Mouse (Mus musculus) forebrain, embryonic 11.5 days (tissue): ENCODE data around the gene Wdr63. TPM values are rescaled to one million over a fixed set of nuclear protein-coding genes. Genes with fewer than 3 reads are reported as not detected.

Source experiments
- ATAC-seq: fragments of 200-750 bp; cut with Nextera tagmentation; replicated peaks from 2 replicates; pipeline ENCODE4 v1.8.0; 2017; ENCODE audit warnings: moderate TSS enrichment; ENCODE audit not compliant: low FRiP score
- DNase-seq: peaks from one replicate; pipeline ENCODE4 v3.0.0-alpha.2; 2017; ENCODE audit warnings: low spot score
- H3K27ac ChIP-seq: fragments of 300-500 bp; sonication (generic); 2 replicates; pipeline ENCODE4 v1.5.1; 2014; ENCODE audit warnings: low read depth, low read length
- H3K27me3 ChIP-seq: fragments of 300-500 bp; sonication (generic); 2 replicates; pipeline ENCODE4 v1.6.1; 2014; ENCODE audit warnings: mild to moderate bottlenecking, low read length, mixed read lengths; ENCODE audit not compliant: control insufficient read depth, insufficient read depth
- H3K36me3 ChIP-seq: fragments of 300-500 bp; sonication (generic); 2 replicates; pipeline ENCODE4 v1.6.1; 2014; ENCODE audit warnings: mild to moderate bottlenecking, low read length, moderate library complexity, mixed read lengths; ENCODE audit not compliant: control insufficient read depth, insufficient read depth
- H3K4me1 ChIP-seq: fragments of 300-500 bp; sonication (generic); replicated peaks from 2 replicates; pipeline ENCODE4 v1.6.1; 2014; ENCODE audit warnings: low read length, mixed read lengths; ENCODE audit not compliant: control insufficient read depth, insufficient read depth
- H3K4me2 ChIP-seq: fragments of 300-500 bp; sonication (generic); 2 replicates; pipeline ENCODE4 v1.6.1; 2014; ENCODE audit warnings: low read depth, mild to moderate bottlenecking, low read length, moderate library complexity, mixed read lengths; ENCODE audit not compliant: severe bottlenecking
- H3K4me3 ChIP-seq: fragments of 300-500 bp; sonication (generic); 2 replicates; pipeline ENCODE4 v1.5.1; 2014; ENCODE audit warnings: low read depth, low read length
- H3K9ac ChIP-seq: fragments of 300-500 bp; sonication (generic); 2 replicates; pipeline ENCODE4 v1.6.1; 2014; ENCODE audit warnings: low read length
- H3K9me3 ChIP-seq: fragments of 300-500 bp; sonication (generic); 2 replicates; pipeline ENCODE4 v1.6.1; 2016; ENCODE audit warnings: low read length, mixed read lengths; ENCODE audit not compliant: control insufficient read depth
- WGBS: fragments of 180-500 bp; shearing (Covaris S2); extraction: QIAGEN DNeasy Blood & Tissue Kit; methylation state at CpG from one replicate; pipeline ENCODE4 v1.1.7; 2014; 5-methylcytosine and 5-hydroxymethylcytosine counted together
- polyA plus RNA-seq: library from polyadenylated mRNA; unstranded; fragments of >200 nt; fragmentation: Nextera tagmentation; extraction: Ambion mirVana; gene quantifications from 2 replicates; pipeline ENCODE4 v1.2.1, GENCODE M21; 2014

The Wdr63 gene
- polyA plus RNA-seq, 1 experiment from 2014 or later = 0.09 TPM

DNA sequence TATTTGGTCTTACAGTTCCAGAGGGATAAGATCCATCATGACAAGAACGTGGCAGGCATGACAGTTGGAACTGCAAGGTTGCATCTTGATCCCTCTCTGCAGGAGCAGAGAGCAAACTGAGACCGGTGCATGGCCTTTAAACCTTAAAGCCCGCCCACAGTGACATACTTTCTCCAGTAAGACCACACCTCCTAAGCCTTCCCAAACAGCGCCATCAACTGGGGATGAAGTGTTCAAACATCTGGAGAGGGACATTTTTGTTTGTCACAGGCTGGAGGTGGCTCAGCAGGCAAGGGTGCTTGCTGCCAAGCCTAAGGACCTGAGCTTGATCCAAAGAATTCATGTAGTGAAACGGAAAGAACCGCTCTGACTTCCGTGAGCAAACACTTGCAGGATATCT, 83.2 kb downstream of the Wdr63 start:
- no peaks in the 10 kb centered on the region for H3K4me1 ChIP-seq
- H3K9ac ChIP-seq = no peak overlapping the region
- 88% methylated on average over 7 of the region's 7 CpGs for WGBS
- no peak overlapping the region for H3K27ac ChIP-seq
- H3K4me2 ChIP-seq = no peak overlapping the region
- DNase-seq = no peak
- no peak for ATAC-seq
- no peak overlapping the region for H3K4me3 ChIP-seq
- no peaks in the 10 kb centered on the region for H3K36me3 ChIP-seq
- H3K9me3 ChIP-seq = no peaks in the 10 kb centered on the region
- H3K27me3 ChIP-seq = no peaks in the 10 kb centered on the region

DNA sequence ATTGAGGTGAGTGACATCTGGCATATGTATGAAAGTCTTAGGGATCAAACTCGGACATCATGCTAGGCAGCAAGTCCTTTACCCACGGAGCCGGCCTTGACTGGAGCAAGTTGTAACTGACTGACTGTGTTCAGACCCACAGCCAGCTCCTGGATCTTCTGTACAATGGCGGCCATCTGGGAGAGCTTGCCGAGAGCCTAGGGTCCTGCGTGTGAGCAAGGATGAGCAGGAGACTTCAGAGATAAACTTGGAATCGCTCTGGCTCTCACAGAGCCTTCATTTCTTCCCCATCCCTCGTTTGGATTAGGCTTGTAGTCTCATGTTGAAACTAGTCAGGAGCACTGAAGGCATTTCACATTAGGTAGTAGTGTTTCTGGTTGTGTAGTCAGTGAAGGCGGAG, 85.7 kb downstream of the Wdr63 start:
- Histone ChIP-seq H3K36me3 (no peaks in the 10 kb centered on the region), H3K9me3 (no peaks in the 10 kb centered on the region), H3K9ac (no peak overlapping the region), H3K4me2 (no peak overlapping the region), H3K4me3 (no peak overlapping the region), H3K27ac (no peak overlapping the region), H3K27me3 (no peaks in the 10 kb centered on the region), H3K4me1 (0 out of 2 replicates have a peak, but pooled peaks cover 5% of the 10 kb centered on the region)
- peak; percentile 21 for DNase-seq
- WGBS = 95% methylated on average over 9 of the region's 9 CpGs
- no peak for ATAC-seq

DNA sequence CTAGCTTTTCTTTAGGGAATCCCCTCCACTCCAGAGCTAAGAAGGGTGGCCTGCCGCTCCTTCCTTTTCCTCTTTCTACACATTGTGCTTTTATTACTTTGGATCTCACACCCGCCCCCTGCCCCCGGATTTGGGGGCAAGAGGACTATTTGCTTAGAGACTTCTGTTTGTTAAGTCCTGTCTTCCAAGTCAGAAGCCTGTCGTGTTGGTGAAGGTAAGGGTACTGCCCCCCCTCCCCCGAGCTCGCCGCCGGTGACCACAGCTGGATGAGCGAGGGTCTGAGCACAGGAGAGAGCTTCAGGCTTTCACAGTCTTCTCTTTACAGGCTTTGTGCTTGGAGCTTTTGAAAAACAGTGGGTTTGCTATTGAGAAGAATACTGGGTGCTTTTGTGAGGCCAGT, 90.4 kb downstream of the Wdr63 start:
- Histone ChIP-seq H3K4me2 (no peak overlapping the region), H3K36me3 (no peaks in the 10 kb centered on the region; the same call in 1 of the 2 replicates), H3K9me3 (no peaks in the 10 kb centered on the region), H3K9ac (no peak overlapping the region), H3K4me1 (0 out of 2 replicates have a peak, but pooled peaks cover 5% of the 10 kb centered on the region), H3K4me3 (no peak overlapping the region), H3K27me3 (no peaks in the 10 kb centered on the region), H3K27ac (no peak overlapping the region)
- WGBS = 63% methylated on average over 9 of the region's 9 CpGs
- ATAC-seq (no peak), DNase-seq (peak; percentile 46)

DNA sequence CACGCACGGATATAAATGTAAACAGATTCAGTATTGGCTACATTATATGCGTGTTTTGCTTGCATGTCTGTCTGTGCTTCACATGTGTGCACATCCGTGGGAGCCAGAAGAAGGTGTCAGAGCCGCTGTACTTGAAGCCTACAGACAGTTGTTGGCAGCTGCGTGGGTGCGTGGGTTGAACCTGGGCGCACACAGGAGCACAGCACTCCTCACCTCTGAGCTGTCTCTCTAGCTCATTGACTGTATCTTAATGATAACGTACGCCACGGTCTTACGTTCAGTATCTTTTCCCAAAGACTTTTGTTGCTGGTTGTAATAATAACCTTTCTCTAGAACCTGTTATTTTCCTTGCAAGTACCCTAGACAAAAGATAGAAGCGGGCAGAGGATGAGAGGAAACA, 91.0 kb downstream of the Wdr63 start:
- no peaks in the 10 kb centered on the region; the same call in 1 of the 2 replicates for H3K36me3 ChIP-seq
- H3K27ac ChIP-seq = no peak overlapping the region

DNA sequence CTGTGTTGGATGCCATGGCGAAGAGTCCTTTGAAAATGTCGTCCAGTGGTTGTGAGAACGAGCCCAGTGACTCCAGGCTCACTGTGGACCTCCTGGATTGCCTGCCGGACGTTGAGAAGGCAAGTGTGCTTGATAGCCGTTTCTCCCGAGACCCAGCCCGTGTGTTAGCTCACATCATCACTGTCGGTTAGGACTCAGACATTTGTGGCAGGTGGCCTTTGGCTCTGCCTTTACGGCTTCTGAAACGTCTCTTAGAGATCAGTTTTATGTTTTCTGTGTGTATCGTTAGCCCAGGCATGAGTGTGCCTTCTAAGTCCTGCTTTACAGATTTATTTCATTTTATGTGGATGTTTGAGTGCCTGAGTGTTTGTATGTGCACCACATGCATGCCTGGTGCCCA, 93.6 kb downstream of the Wdr63 start:
- Histone ChIP-seq H3K27ac (no peak overlapping the region), H3K27me3 (no peaks in the 10 kb centered on the region), H3K9ac (no peak overlapping the region), H3K4me1 (0 out of 2 replicates have a peak, but pooled peaks cover 5% of the 10 kb centered on the region), H3K9me3 (no peaks in the 10 kb centered on the region), H3K4me2 (no peak overlapping the region), H3K36me3 (no peaks in the 10 kb centered on the region; the same call in 1 of the 2 replicates), H3K4me3 (no peak overlapping the region)
- DNase-seq = no peak
- WGBS = 95% methylated on average over 12 of the region's 12 CpGs
- ATAC-seq = no peak

More for the DNA sequence above, 91.0 kb downstream of the Wdr63 start:
- no peak overlapping the region for H3K9ac ChIP-seq
- no peak overlapping the region for H3K4me3 ChIP-seq
- H3K4me2 ChIP-seq = no peak overlapping the region
- no peaks in the 10 kb centered on the region for H3K27me3 ChIP-seq
- ATAC-seq = no peak
- DNase-seq = peak; percentile 24
- H3K9me3 ChIP-seq = no peaks in the 10 kb centered on the region
- WGBS = 94% methylated on average over 13 of the region's 13 CpGs
- 0 out of 2 replicates have a peak, but pooled peaks cover 5% of the 10 kb centered on the region for H3K4me1 ChIP-seq

DNA sequence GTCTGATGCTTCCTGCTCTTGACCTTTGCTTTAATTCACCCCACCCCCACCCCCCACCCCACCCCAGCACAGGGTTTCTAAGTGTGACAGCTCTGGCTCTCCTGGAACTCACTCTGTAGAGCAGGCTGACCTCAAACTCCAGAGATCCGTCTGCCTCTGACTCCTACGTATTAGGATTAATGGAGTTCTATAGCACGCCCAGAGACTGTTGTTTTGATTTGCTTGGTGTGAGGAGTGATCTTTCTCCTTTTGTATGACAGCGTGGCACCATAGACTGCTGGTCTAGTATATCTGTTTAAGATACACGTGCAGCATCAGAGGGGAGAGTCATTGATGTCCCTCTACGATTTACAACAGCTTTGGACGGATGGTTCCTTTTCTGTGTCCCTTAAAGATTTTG, 94.4 kb downstream of the Wdr63 start:
- no peak overlapping the region for H3K4me3 ChIP-seq
- H3K9ac ChIP-seq = no peak overlapping the region
- H3K4me1 ChIP-seq = 0 out of 2 replicates have a peak, but pooled peaks cover 5% of the 10 kb centered on the region
- 95% methylated on average over 7 of the region's 7 CpGs for WGBS
- no peak overlapping the region for H3K27ac ChIP-seq
- no peaks in the 10 kb centered on the region for H3K9me3 ChIP-seq
- no peak overlapping the region for H3K4me2 ChIP-seq
- no peak for DNase-seq
- H3K27me3 ChIP-seq = no peaks in the 10 kb centered on the region
- no peak for ATAC-seq
- H3K36me3 ChIP-seq = no peaks in the 10 kb centered on the region; the same call in 1 of the 2 replicates

DNA sequence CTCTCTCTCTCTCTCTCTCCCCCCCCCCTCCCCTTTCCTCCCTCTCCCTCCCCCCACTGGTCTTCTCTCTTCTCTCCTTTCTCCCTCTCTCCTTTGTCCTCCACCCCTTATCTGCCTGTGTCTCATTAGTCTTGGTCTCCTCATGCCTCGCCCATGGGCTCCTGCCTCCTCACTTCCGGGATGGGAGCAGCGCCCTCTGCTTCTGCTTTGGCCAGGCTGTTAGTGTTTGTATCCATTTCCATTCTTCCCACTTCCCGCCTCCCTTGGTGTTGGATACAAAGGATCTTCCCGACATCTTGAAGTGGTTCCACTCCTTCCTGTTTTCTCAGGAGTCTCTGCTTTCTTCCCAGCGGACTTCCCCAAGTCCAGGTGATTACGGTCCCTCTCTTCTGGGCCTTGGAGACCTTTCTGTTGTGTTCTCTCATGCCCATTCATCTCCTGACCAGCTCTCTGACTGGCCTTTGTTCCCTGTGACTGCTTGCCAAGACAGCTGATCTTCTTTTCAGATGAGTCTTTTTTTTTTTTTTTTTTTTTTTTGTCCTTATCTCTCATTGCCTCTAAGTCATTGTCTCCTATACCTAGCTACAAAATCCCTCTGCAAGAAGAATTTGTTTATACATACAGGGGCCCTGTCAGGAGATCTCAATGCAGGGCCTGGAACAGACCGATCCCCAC, 96.2 kb downstream of the Wdr63 start:
- Histone ChIP-seq H3K9me3 (no peaks in the 10 kb centered on the region), H3K4me2 (no peak overlapping the region), H3K4me3 (no peak overlapping the region), H3K27me3 (no peaks in the 10 kb centered on the region), H3K9ac (no peak overlapping the region), H3K4me1 (no peaks in the 10 kb centered on the region), H3K27ac (no peak overlapping the region), H3K36me3 (no peaks in the 10 kb centered on the region; the same call in 1 of the 2 replicates)
- 69% methylated on average over 8 of the region's 8 CpGs for WGBS
- DNase-seq (no peak), ATAC-seq (no peak)

DNA sequence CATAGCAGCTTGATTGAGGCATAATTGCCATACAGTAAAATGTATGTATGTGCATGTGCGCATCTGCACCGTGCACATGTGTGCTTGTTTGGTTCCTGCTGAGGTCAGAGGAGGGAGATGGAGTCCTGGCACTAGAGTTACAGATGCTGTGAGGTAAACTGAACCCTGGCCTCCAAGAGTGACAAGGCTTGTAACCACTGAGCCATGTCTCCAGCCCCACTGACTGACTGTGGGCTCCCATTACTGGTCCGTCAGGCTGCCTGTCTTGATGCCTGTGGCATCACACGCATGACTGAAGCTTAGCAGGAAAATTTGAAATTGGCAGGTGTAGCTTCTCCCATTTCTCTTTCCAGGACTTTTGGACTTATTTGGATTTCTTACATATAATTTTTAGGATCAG, 97.2 kb downstream of the Wdr63 start:
- WGBS = 84% methylated on average over 4 of the region's 4 CpGs
- no peak overlapping the region for H3K27ac ChIP-seq

More for the DNA sequence above, 97.2 kb downstream of the Wdr63 start:
- Histone ChIP-seq H3K9ac (no peak overlapping the region), H3K9me3 (no peaks in the 10 kb centered on the region), H3K36me3 (no peaks in the 10 kb centered on the region; the same call in 1 of the 2 replicates), H3K4me2 (no peak overlapping the region), H3K4me1 (no peaks in the 10 kb centered on the region), H3K4me3 (no peak overlapping the region), H3K27me3 (no peaks in the 10 kb centered on the region)
- ATAC-seq (no peak), DNase-seq (no peak)
